Mouse (Mus musculus) hindbrain, embryonic 13.5 days (tissue): Measurements from ENCODE around the gene Milr1. TPM values are rescaled to one million over a fixed set of nuclear protein-coding genes. Genes with fewer than 3 reads are reported as not detected.
A peak's percentile ranks its signal among the peaks of the same experiment; 100 is the strongest.
"Not testable (repeated sequence)": the region's sequence is repeated elsewhere in the genome, so short reads cannot be mapped to it uniquely, and the experiment has no call there.

Experiments used
- ATAC-seq: fragments of 200-750 bp; cut with Nextera tagmentation; 2 replicates; pipeline ENCODE4 v1.8.0; 2017; ENCODE audit warnings: moderate TSS enrichment; ENCODE audit not compliant: low FRiP score
- H3K27ac ChIP-seq: fragments of 300-500 bp; sonication (generic); 2 replicates; pipeline ENCODE4 v1.5.1; 2015; ENCODE audit warnings: inconsistent platforms, mild to moderate bottlenecking, moderate library complexity
- H3K27me3 ChIP-seq: fragments of 300-500 bp; sonication (generic); 2 replicates; pipeline ENCODE4 v1.6.1; 2015; ENCODE audit warnings: mild to moderate bottlenecking, inconsistent platforms
- H3K36me3 ChIP-seq: fragments of 300-500 bp; sonication (generic); 2 replicates; pipeline ENCODE4 v1.6.1; 2015; ENCODE audit warnings: mild to moderate bottlenecking, inconsistent platforms
- H3K4me1 ChIP-seq: fragments of 300-500 bp; sonication (generic); replicated peaks from 2 replicates; pipeline ENCODE4 v1.6.1; 2015; ENCODE audit warnings: inconsistent platforms
- H3K4me2 ChIP-seq: fragments of 300-500 bp; sonication (generic); 2 replicates; pipeline ENCODE4 v1.6.1; 2015; ENCODE audit warnings: inconsistent platforms, mild to moderate bottlenecking, moderate library complexity
- H3K4me3 ChIP-seq: fragments of 300-500 bp; sonication (generic); 2 replicates; pipeline ENCODE4 v1.5.1; 2015; ENCODE audit warnings: mild to moderate bottlenecking, inconsistent platforms
- H3K9ac ChIP-seq: fragments of 300-500 bp; sonication (generic); 2 replicates; pipeline ENCODE4 v1.6.1; 2015; ENCODE audit warnings: mild to moderate bottlenecking, inconsistent platforms
- H3K9me3 ChIP-seq: fragments of 300-500 bp; sonication (generic); 2 replicates; pipeline ENCODE4 v1.6.1; 2016; ENCODE audit warnings: inconsistent platforms
- WGBS: fragments of 180-500 bp; shearing (Covaris S2); methylation state at CpG from one replicate; pipeline ENCODE4 v1.1.7; 2015; 5-methylcytosine and 5-hydroxymethylcytosine counted together
- polyA plus RNA-seq: library from polyadenylated mRNA; unstranded; fragments of >200 nt; fragmentation: Nextera tagmentation; extraction: Ambion mirVana; gene quantifications from 2 replicates; pipeline ENCODE4 v1.2.1, GENCODE M21; 2015

Milr1 gene
- polyA plus RNA-seq, 1 experiment from 2014 or later = 1.3 TPM

DNA sequence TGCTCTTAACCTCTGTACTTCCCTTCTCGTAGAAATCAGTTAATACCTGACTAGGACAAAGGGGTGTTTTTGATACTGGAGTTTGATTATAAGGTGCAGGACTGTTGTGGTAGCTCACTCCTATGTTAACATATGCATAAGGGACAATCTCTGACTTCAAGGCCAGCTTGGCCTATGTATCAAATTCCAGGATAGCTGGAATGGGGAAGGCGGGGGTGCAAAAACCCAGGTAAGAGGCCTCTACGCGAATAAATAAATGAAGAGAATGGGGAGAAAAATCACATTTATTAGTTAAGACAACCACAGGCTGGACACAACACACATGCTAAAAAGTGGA, 29.0 kb downstream of the Milr1 start:
- ATAC-seq = no peak; the same call in 1 of the 2 replicates
- Histone ChIP-seq H3K4me2 (peak overlapping the region; percentile 87), H3K4me3 (peak overlapping the region; percentile 73; the same call in 1 of the 2 replicates), H3K4me1 (peaks cover 34% of the 10 kb centered on the region), H3K9ac (peak overlapping the region; percentile 83), H3K9me3 (no peaks in the 10 kb centered on the region), H3K27me3 (no peaks in the 10 kb centered on the region), H3K27ac (peak overlapping the region; percentile 92), H3K36me3 (peaks cover 55% of the 10 kb centered on the region)
- 66% methylated on average over 4 of the region's 4 CpGs for WGBS

DNA sequence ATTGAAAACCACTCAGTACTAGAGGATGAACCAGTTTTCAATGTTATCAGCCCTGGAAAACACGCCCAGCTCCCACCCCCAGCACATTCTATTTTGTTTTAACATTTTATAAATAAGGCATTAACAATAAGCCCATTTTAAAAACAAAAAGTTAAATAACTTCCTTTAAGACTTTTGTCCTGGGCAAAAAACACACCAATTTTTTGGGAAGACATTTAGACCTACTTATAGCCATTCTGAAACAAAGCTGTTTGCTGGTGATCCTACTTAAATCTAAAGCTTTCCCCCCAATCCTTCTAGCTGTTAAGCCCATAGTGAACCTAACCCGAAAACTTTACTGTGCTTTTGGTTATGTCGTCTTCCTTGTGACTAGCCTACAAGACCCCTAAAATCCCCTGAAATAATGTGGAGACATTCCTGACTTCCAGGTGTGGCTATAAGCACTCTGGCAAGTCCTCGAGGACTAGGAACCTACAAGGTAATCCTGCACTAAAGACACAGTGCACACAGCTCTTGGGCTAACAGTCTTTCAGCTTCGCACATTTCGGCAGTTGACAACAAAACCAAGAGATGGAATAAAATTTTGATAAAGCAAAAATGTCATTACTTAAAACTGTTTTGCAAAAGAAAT, 29.7 kb downstream of the Milr1 start:
- H3K36me3 ChIP-seq = peaks cover 55% of the 10 kb centered on the region
- 84% methylated on average over 6 of the region's 6 CpGs for WGBS
- H3K27ac ChIP-seq = no peak overlapping the region

DNA sequence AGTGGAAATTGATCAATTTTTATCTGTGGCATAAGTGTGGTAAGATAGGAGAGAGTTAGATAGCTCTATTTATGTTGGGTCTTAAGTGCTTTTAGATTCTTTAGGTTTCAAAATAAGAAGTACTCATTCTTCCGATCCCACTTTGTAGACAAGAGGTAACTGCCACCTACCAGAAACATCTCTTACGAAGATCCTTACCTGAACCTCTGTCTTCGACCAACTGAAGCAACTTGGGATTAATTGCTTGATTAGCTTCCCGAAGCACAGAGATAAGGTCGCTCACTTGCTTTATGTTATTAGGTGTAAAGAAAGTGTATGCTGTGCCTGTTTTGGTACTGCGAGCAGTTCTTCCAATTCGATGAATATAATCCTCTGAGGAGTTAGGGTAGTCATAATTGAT, 31.2 kb downstream of the Milr1 start:
- peaks cover 49% of the 10 kb centered on the region for H3K4me1 ChIP-seq
- not testable (repeated sequence) for ATAC-seq, H3K27ac ChIP-seq, H3K4me2 ChIP-seq, H3K27me3 ChIP-seq, H3K9me3 ChIP-seq, H3K4me3 ChIP-seq, H3K9ac ChIP-seq
- WGBS = 91% methylated on average over 7 of the region's 7 CpGs
- H3K36me3 ChIP-seq = peaks cover 58% of the 10 kb centered on the region

More for the DNA sequence above, 29.7 kb downstream of the Milr1 start:
- Histone ChIP-seq H3K4me3 (no peak overlapping the region), H3K4me2 (no peak overlapping the region), H3K27me3 (no peaks in the 10 kb centered on the region), H3K4me1 (peaks cover 40% of the 10 kb centered on the region), H3K9me3 (no peaks in the 10 kb centered on the region), H3K9ac (no peak overlapping the region)
- ATAC-seq = no peak

DNA sequence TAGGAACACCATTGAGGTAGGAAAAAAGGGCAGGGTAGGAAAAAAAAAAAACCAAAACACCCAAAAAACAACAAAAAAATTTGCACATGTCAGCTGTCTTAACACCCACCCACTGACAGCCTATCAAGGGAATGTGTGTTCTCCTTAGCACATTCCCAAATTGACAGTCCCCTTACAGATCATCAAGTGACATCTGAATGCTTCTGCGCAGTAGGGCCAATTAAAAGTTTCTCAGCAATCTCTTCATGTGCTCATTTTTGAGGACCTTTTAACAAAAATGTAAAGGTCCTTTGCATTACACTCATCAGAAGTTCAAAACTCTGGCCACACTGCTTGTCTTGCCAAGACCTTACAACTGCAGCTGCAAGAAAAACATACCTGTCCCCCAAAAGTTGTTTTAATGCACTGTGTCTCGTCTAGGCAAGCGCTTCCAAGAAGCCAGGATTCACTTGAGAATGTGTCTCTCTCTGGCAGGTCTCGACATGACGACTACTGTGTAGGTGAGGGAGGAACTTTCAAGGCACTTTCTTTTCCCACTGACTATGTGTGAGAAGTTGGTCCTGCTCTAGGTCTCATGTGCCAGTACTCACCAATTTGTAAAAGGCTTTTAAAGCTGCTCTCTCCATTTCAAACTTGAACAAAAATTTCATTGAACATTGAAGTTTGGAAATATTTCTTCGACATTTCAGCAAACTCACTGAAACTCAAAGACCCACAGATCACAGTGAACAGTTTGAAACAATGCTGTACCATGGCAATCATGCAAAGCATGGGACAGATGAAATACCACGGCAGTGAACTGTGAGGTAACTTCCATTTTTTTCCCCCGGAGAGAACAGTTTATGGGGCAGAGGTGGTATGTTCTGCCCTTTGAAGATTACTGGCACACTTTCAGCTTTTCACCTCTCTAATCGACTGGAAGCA, 32.1 kb downstream of the Milr1 start:
- Histone ChIP-seq H3K9ac (no peak overlapping the region), H3K27me3 (no peaks in the 10 kb centered on the region), H3K36me3 (peaks cover 58% of the 10 kb centered on the region), H3K27ac (no peak overlapping the region), H3K4me3 (peak overlapping the region; percentile 1; the same call in 1 of the 2 replicates), H3K4me1 (peaks cover 43% of the 10 kb centered on the region), H3K9me3 (no peaks in the 10 kb centered on the region), H3K4me2 (no peak overlapping the region)
- no peak for ATAC-seq
- WGBS = 86% methylated on average over 9 of the region's 9 CpGs

DNA sequence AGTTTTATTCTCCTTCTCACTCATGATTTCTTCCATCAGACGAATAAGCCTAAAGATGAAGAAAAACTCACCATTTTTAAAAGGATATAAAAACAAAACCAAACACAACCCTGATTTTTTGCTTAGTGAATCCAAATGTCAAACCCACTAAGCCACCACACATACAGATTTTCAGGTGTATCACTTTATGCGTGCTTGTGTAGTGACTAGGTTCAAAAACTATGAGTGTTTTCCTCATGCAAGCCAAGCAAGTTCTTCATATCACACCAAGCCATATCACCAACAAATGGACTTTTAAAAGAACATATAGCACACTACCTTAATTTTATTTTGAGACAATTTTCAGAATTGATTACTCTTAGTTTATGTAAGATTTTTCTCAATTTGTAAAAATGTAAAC, 33.5 kb downstream of the Milr1 start:
- WGBS = 91% methylated on average over 2 of the region's 2 CpGs
- ATAC-seq = no peak
- Histone ChIP-seq H3K9me3 (no peaks in the 10 kb centered on the region), H3K4me1 (peaks cover 39% of the 10 kb centered on the region), H3K27me3 (no peaks in the 10 kb centered on the region), H3K9ac (no peak overlapping the region), H3K27ac (no peak overlapping the region), H3K4me3 (no peak overlapping the region), H3K4me2 (no peak overlapping the region), H3K36me3 (peaks cover 58% of the 10 kb centered on the region)

DNA sequence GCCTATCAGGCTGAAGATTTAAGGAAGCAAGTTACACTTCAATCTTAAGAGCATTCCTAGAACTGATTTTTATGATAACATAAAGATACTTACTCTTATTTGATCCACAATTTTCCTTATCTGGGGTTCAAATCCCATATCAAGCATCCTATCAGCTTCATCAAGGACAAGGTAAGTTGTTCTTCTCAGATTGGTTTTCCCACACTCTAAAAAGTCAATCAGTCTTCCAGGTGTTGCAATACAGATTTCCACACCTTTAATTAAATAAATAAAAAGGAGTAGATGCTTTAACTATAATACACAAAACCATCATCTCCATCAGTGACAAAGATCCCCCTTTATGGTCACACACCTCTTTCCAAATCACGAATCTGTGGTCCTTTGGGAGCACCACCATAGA, 34.0 kb downstream of the Milr1 start:
- Histone ChIP-seq H3K27me3 (no peaks in the 10 kb centered on the region), H3K9me3 (no peaks in the 10 kb centered on the region), H3K4me2 (peak overlapping the region; percentile 85), H3K27ac (no peak overlapping the region), H3K36me3 (peaks cover 56% of the 10 kb centered on the region), H3K4me1 (peaks cover 36% of the 10 kb centered on the region), H3K9ac (0 out of 2 replicates have a peak overlapping the region, but pooled peaks have one; percentile 31), H3K4me3 (peak overlapping the region; percentile 89; the same call in 1 of the 2 replicates)
- ATAC-seq = no peak
- WGBS = 69% methylated on average over 1 of the region's 1 CpGs

DNA sequence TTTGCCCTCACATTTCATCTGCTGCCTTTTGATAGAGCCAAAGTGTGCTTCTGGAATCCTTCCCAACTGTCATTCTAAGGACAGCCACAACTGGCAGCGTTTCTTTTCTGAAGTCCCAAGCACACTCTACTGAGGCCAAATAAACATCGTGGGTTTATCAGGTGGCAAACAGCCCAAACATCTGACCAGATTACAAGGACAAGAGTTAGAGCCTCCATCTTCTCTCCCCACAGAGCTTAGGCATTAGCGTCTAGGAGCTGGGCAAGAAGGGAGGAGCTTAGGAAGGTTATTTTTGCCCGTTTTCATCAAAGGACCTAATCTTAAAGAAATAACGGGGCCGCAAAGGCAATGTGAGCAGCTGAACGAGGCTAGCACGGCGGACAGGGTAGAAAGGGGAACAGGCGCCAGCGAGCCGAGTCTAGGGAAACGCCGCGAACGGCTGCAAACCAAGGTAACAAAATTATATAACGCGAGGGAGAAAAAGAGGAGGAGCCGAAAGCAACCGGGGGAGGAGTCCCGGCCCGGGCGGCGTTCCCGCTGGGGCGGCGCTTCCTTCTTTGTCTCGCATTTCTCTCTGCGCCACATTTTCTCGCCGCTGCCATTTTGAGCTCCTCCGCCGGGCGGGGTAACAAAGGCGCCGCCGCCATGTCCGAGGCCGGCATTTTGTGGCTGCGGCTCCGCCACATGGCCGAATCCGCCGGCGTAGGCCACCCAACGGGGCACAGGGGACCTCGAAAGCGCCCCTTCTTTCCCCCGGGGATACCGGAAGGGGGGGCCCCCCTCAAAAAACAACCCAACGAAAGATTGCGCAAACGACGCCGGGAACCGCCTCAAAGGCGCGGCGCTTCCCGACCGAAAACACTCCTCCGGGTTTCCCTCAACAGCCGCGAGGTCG, 36.4 kb downstream of the Milr1 start:
- H3K4me3 ChIP-seq = peak overlapping the region; percentile 89
- peak overlapping the region; percentile 99 for H3K27ac ChIP-seq
- ATAC-seq = peak; percentile 7
- no peaks in the 10 kb centered on the region for H3K9me3 ChIP-seq
- H3K4me2 ChIP-seq = peak overlapping the region; percentile 85
- H3K27me3 ChIP-seq = no peaks in the 10 kb centered on the region
- H3K36me3 ChIP-seq = peaks cover 39% of the 10 kb centered on the region
- H3K4me1 ChIP-seq = peaks cover 43% of the 10 kb centered on the region
- WGBS = under 1% methylated on average over 65 of the region's 65 CpGs
- H3K9ac ChIP-seq = peak overlapping the region; percentile 100

DNA sequence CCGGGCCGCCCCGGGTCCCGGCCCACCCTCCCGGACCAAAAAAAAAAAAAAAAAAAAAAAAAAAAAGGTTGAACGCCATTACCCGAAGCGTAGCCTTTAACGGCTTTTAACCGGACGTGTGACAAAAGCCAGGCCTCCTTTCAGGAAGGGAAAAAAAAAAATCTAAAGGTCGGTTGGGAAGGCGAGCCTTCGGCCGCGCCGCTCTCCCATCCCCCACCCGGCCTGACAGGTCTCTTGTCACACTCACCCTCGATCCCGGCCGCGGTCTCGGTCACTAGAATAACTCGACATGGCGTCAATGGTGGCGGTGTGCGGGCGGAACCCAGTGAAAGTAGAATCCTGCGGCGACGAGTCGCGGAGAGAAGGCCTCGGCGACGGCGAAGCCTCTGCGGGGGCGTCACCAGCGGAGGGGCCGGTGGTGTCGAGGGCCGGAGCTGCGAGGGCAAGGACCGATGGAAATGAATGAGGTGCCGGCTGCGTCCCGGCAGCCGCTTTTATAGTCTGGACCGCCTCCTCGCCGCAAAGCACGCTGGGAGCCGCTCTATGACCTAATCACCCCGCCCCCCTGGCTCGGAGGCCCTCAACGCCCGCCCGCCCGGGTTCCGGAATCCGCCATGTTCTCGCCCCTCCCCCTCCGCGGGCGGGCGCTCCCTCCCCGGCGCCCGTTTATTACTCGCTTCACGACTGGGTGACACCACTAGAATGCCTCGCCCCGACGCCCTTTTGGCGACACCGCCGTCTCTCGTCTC, 37.2 kb downstream of the Milr1 start:
- peaks cover 40% of the 10 kb centered on the region for H3K4me1 ChIP-seq
- peak overlapping the region; percentile 99 for H3K27ac ChIP-seq
- no peaks in the 10 kb centered on the region for H3K27me3 ChIP-seq
- H3K4me3 ChIP-seq = peak overlapping the region; percentile 89
- peak overlapping the region; percentile 85; the same call in 1 of the 2 replicates for H3K4me2 ChIP-seq
- H3K9me3 ChIP-seq = no peaks in the 10 kb centered on the region
- peak overlapping the region; percentile 100 for H3K9ac ChIP-seq
- WGBS = under 1% methylated on average over 59 of the region's 79 CpGs
- H3K36me3 ChIP-seq = peaks cover 39% of the 10 kb centered on the region
- ATAC-seq = peak; percentile 77

DNA sequence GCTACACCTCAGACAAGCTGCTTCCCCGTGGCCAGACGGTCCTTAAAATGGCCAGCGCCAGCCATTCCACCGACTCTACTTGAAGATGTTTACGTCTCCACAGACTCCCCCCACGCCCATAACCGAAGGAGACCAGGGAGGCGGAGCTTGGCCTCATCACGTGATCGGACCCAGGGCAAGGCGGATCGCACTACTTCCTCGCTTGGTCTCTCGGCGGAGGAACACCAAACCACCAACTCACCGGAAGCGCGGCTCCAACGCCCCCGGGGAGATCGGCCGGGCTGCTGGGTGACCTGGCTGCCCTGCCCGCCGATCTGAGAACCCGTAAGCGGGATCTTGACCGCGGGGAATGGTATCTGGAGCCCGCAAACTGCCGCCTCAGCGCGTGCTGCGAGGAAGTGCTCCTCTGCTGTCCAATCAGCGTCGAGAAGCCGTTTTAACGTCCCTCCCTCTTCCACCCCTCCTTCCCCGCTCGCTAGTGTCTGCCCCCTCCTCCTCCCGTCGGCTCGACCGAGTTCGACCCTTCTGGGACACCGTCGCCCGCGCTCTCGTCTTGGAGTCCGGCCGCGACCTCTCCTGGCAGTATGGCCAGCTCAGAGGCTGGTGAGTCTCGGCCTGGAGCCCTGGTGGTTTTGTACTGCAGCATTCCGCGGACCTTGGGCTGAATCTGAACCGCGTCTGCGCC, 37.9 kb downstream of the Milr1 start, which contains the start of the genes Ddx5 and Cep95:
Ddx5 (minus strand) TSS at position 411 of the 685 bp plus-strand sequence.
Cep95 (plus strand) TSS at position 478 of the 685 bp plus-strand sequence.
- peak within 1 kb of the TSS; percentile 75 for H3K4me2 ChIP-seq
- peaks cover 32% of the 10 kb centered on the region for H3K4me1 ChIP-seq
- H3K4me3 ChIP-seq = peak within 1 kb of the TSS; percentile 89
- ATAC-seq = peak; percentile 91
- no peaks in the 10 kb centered on the region for H3K27me3 ChIP-seq
- no peaks in the 10 kb centered on the region for H3K9me3 ChIP-seq
- peak within 1 kb of the TSS; percentile 100 for H3K9ac ChIP-seq
- under 1% methylated on average over 58 of the region's 58 CpGs for WGBS
- peak within 1 kb of the TSS; percentile 99 for H3K27ac ChIP-seq
- H3K36me3 ChIP-seq = peaks cover 37% of the 10 kb centered on the region

DNA sequence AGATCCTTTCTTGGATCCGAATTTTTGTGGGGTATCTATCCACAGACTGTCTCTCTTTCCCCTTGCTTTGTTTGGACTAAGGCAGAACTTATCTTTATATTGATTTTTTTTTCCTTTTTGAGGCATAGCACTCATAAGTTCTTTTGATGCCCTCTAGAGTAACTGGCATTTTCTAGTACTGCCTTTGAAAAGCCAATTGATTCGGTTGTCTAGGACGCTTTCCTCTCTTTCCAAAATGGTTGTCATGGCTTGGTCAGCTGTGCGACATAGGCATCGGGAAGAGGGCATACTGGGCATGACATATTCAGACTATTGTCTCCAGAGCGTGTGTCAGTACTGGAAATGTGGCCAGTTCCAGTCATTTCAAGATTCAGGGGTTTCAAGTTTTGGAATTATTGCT, 38.6 kb downstream of the Milr1 start:
- ATAC-seq = no peak
- Histone ChIP-seq H3K4me1 (peaks cover 31% of the 10 kb centered on the region), H3K4me3 (peak overlapping the region; percentile 89), H3K27ac (peak overlapping the region; percentile 99), H3K36me3 (peaks cover 37% of the 10 kb centered on the region), H3K9ac (peak overlapping the region; percentile 100), H3K4me2 (peak overlapping the region; percentile 75), H3K27me3 (no peaks in the 10 kb centered on the region), H3K9me3 (no peaks in the 10 kb centered on the region)
- whole genome bisulfite sequencing = 0% methylated on average over 6 of the region's 6 CpGs

DNA sequence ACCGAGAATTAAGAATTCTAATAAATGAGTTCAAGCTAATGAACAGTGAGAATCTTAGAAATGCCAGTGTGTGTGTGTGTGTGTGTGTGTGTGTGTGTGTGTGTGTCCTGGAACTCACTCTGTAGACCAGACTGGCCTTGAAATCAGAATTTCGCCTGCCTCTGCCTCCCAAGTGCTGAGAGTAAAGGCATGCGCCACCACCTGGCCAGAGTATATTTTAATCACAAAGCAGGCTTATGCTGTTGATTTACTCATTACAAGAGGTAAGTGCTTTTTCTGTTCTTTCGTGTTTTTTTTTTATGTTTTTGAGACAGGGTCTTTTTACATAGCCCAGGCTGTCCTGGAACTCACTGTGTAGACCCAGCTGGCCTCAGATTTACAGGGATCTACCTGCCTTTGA, 42.8 kb downstream of the Milr1 start:
- peaks cover 15% of the 10 kb centered on the region for H3K4me1 ChIP-seq
- H3K27me3 ChIP-seq = no peaks in the 10 kb centered on the region
- H3K9ac ChIP-seq = no peak overlapping the region
- no peak overlapping the region for H3K27ac ChIP-seq
- H3K4me3 ChIP-seq = no peak overlapping the region
- no peak overlapping the region for H3K4me2 ChIP-seq
- WGBS = 79% methylated on average over 4 of the region's 4 CpGs
- no peak for ATAC-seq
- H3K36me3 ChIP-seq = peaks cover 57% of the 10 kb centered on the region
- H3K9me3 ChIP-seq = no peaks in the 10 kb centered on the region
